Mouse (Mus musculus) brain, embryonic 14.5 days (tissue): Measurements from ENCODE around the gene Slc43a1. TPM values are rescaled to one million over a fixed set of nuclear protein-coding genes. Genes with fewer than 3 reads are reported as not detected.

Experiments
- DNase-seq: peaks from one replicate; pipeline ENCODE4 v3.0.0-alpha.2; 2011; ENCODE audit warnings: low read depth
- CTCF ChIP-seq: fragments of 200-500 bp; IDR thresholded peaks from 2 replicates; pipeline ENCODE4 v1.5.1; 2012; ENCODE audit warnings: inconsistent platforms, mild to moderate bottlenecking, moderate library complexity, borderline replicate concordance; ENCODE audit not compliant: insufficient read depth, insufficient read length; ENCODE audit errors: extremely low read depth
- POLR2A ChIP-seq: fragments of 200-500 bp; IDR thresholded peaks from 2 replicates; pipeline ENCODE4 v1.6.1; 2012; ENCODE audit warnings: mild to moderate bottlenecking, inconsistent platforms, borderline replicate concordance; ENCODE audit not compliant: poor library complexity, insufficient read depth, insufficient read length, severe bottlenecking; ENCODE audit errors: extremely low read depth
- polyA plus RNA-seq: library from polyadenylated mRNA; depleted of rRNA; stranded (reverse); fragments of >200 nt; gene quantifications from 2 replicates; pipeline ENCODE4 v1.2.3, GENCODE M21; 2012

The Slc43a1 gene
- polyA plus RNA-seq, 1 experiment, result 3.4 TPM

- DNase-seq, result no peak
- TF ChIP-seq CTCF (no peak), POLR2A (no peak)
Observed at GRCm38 (mm10) chr2:84851130-84852040, 12.7 kb downstream of the Slc43a1 start.

- TF ChIP-seq POLR2A (no peak), CTCF (peak; percentile 75)
- DNase-seq, result peak; percentile 79
Observed at GRCm38 (mm10) chr2:84855732-84856131, 17.1 kb downstream of the Slc43a1 start.

- no peak for DNase-seq
- TF ChIP-seq POLR2A, result no peak
- TF ChIP-seq CTCF, result no peak
Observed at GRCm38 (mm10) chr2:84858551-84858950, 19.9 kb downstream of the Slc43a1 start.

- no peak for DNase-seq
- TF ChIP-seq CTCF, result no peak
- no peak for TF ChIP-seq POLR2A
Observed at GRCm38 (mm10) chr2:84859991-84860780, 21.5 kb downstream of the Slc43a1 start.

- no peak for DNase-seq
- no peak for TF ChIP-seq CTCF
- TF ChIP-seq POLR2A, result no peak
Observed at GRCm38 (mm10) chr2:84861430-84861829, 22.8 kb downstream of the Slc43a1 start.

GRCm38 (mm10) chr2:84862231-84862630 lies 23.6 kb downstream of the Slc43a1 start:
- TF ChIP-seq CTCF, result no peak
- TF ChIP-seq POLR2A, result no peak
- no peak for DNase-seq

- TF ChIP-seq CTCF, result peak; percentile 77
- TF ChIP-seq POLR2A, result no peak
- DNase-seq, result peak; percentile 85
Observed at GRCm38 (mm10) chr2:84865616-84866571, 27.2 kb downstream of the Slc43a1 start.

GRCm38 (mm10) chr2:84868521-84868943 lies 29.9 kb downstream of the Slc43a1 start:
- peak; percentile 80 for TF ChIP-seq CTCF
- TF ChIP-seq POLR2A, result no peak
- DNase-seq, result peak; percentile 70

- no peak for TF ChIP-seq CTCF
- no peak for TF ChIP-seq POLR2A
- peak; percentile 81 for DNase-seq
Observed at GRCm38 (mm10) chr2:84868977-84869376, 30.3 kb downstream of the Slc43a1 start.

- no peak for TF ChIP-seq POLR2A
- TF ChIP-seq CTCF, result peak; percentile 27; the same call in 1 of the 2 replicates
- DNase-seq, result no peak
Observed at GRCm38 (mm10) chr2:84870623-84871160, 32.0 kb downstream of the Slc43a1 start.

GRCm38 (mm10) chr2:84872105-84872716 lies 33.6 kb downstream of the Slc43a1 start:
- DNase-seq, result no peak
- TF ChIP-seq CTCF (no peak), POLR2A (no peak)
